Mouse (Mus musculus) cerebral cortex, adult 2 months (tissue): ENCODE measurements around the gene Plagl2.

ENCODE experiments used
- WGBS: fragments of 180-500 bp; shearing (Covaris S2); methylation state at CpG from one replicate; pipeline ENCODE4 v1.1.7; 2018; 5-methylcytosine and 5-hydroxymethylcytosine counted together

Gene Plagl2

GRCm38 (mm10) chr2:153239021-153239859 lies 2.0 kb downstream of the Plagl2 start:
- WGBS, result 39% methylated on average over 7 of the region's 7 CpGs

GRCm38 (mm10) chr2:153238406-153238805 lies 2.8 kb downstream of the Plagl2 start:
- WGBS, result 32% methylated on average over 2 of the region's 2 CpGs

- WGBS, result 60% methylated on average over 4 of the region's 4 CpGs
These were observed 3.3 kb downstream of the Plagl2 start for GRCm38 (mm10) chr2:153237891-153238290.

GRCm38 (mm10) chr2:153237193-153237592 lies 4.0 kb downstream of the Plagl2 start:
- WGBS, result 74% methylated on average over 4 of the region's 4 CpGs

GRCm38 (mm10) chr2:153228523-153228922 lies 12.7 kb downstream of the Plagl2 start:
- WGBS, result 82% methylated on average over 5 of the region's 5 CpGs

- 80% methylated on average over 4 of the region's 4 CpGs for WGBS
These were observed 13.3 kb downstream of the Plagl2 start for GRCm38 (mm10) chr2:153227959-153228358.

GRCm38 (mm10) chr2:153225595-153225953 lies 15.7 kb downstream of the Plagl2 start:
- WGBS, result 6% methylated on average over 3 of the region's 3 CpGs

- WGBS, result under 1% methylated on average over 31 of the region's 31 CpGs
These were observed 16.2 kb downstream of the Plagl2 start, which contains the start of gene Tspyl3 for GRCm38 (mm10) chr2:153224946-153225594. TSS of gene Tspyl3 (minus strand) at chr2:153225441.

GRCm38 (mm10) chr2:153222566-153222965 lies 18.7 kb downstream of the Plagl2 start:
- 93% methylated on average over 2 of the region's 2 CpGs for WGBS

GRCm38 (mm10) chr2:153221620-153222019 lies 19.6 kb downstream of the Plagl2 start:
- WGBS, result 89% methylated on average over 4 of the region's 4 CpGs

GRCm38 (mm10) chr2:153218516-153218915 lies 22.7 kb downstream of the Plagl2 start:
- WGBS, result 89% methylated on average over 3 of the region's 3 CpGs

GRCm38 (mm10) chr2:153217826-153218340 lies 23.3 kb downstream of the Plagl2 start:
- WGBS, result 88% methylated on average over 10 of the region's 10 CpGs

- 78% methylated on average over 4 of the region's 4 CpGs for WGBS
These were observed 25.8 kb downstream of the Plagl2 start for GRCm38 (mm10) chr2:153215421-153215820.

GRCm38 (mm10) chr2:153214771-153215259 lies 26.4 kb downstream of the Plagl2 start:
- WGBS, result 71% methylated on average over 6 of the region's 6 CpGs

- 91% methylated on average over 4 of the region's 4 CpGs for WGBS
These were observed 27.9 kb downstream of the Plagl2 start for GRCm38 (mm10) chr2:153213351-153213750.

- WGBS, result 90% methylated on average over 5 of the region's 5 CpGs
These were observed 29.8 kb downstream of the Plagl2 start for GRCm38 (mm10) chr2:153211451-153211850.

GRCm38 (mm10) chr2:153209286-153209685 lies 31.9 kb downstream of the Plagl2 start:
- WGBS, result 72% methylated on average over 5 of the region's 5 CpGs

GRCm38 (mm10) chr2:153208149-153208548 lies 33.1 kb downstream of the Plagl2 start:
- 98% methylated on average over 2 of the region's 2 CpGs for WGBS

GRCm38 (mm10) chr2:153202766-153203165 lies 38.5 kb downstream of the Plagl2 start:
- 63% methylated on average over 1 of the region's 1 CpGs for WGBS

- 91% methylated on average over 2 of the region's 2 CpGs for WGBS
These were observed 42.1 kb downstream of the Plagl2 start for GRCm38 (mm10) chr2:153199114-153199513.

- 76% methylated on average over 5 of the region's 5 CpGs for WGBS
These were observed 42.7 kb downstream of the Plagl2 start for GRCm38 (mm10) chr2:153198485-153198884.

- WGBS, result 100% methylated on average over 3 of the region's 3 CpGs
These were observed 47.0 kb downstream of the Plagl2 start for GRCm38 (mm10) chr2:153194255-153194654.

GRCm38 (mm10) chr2:153191242-153191641 lies 50.0 kb downstream of the Plagl2 start:
- WGBS, result 49% methylated on average over 2 of the region's 2 CpGs
